Mouse (Mus musculus) forebrain, embryonic 14.5 days (tissue): ENCODE measurements at regions not wholly inside any gene's neighbourhood (a gene's known extent, or its start where the extent isn't known, plus 50 kb on each side); places are given as distances from the start of the nearest gene placed in this dataset.

Experiments used
- ATAC-seq: fragments of 200-750 bp; cut with Nextera tagmentation; 2 replicates; pipeline ENCODE4 v1.8.0; 2017; ENCODE audit warnings: mild to moderate bottlenecking, moderate library complexity
- DNase-seq: peaks from one replicate; pipeline ENCODE4 v3.0.0-alpha.2; 2015; ENCODE audit warnings: low spot score
- H3K27ac ChIP-seq: fragments of 300-500 bp; sonication (generic); 2 replicates; pipeline ENCODE4 v1.5.1; 2014; ENCODE audit warnings: low read depth, mild to moderate bottlenecking, control low read depth, low read length, moderate library complexity
- H3K27me3 ChIP-seq: fragments of 300-500 bp; sonication (generic); replicated peaks from 2 replicates; pipeline ENCODE4 v1.6.1; 2014; ENCODE audit warnings: low read length, control low read depth, mixed read lengths; ENCODE audit not compliant: control insufficient read depth, insufficient read depth
- H3K36me3 ChIP-seq: fragments of 300-500 bp; sonication (generic); 2 replicates; pipeline ENCODE4 v1.6.1; 2014; ENCODE audit warnings: low read length, control low read depth; ENCODE audit not compliant: control insufficient read depth, insufficient read depth
- H3K4me1 ChIP-seq: fragments of 300-500 bp; sonication (generic); 2 replicates; pipeline ENCODE4 v1.6.1; 2014; ENCODE audit warnings: antibody characterized with exemption, low read length, control low read depth; ENCODE audit not compliant: control insufficient read depth, insufficient read depth
- H3K4me2 ChIP-seq: fragments of 300-500 bp; sonication (generic); 2 replicates; pipeline ENCODE4 v1.6.1; 2014; ENCODE audit warnings: mild to moderate bottlenecking, control low read depth, low read length
- H3K4me3 ChIP-seq: fragments of 300-500 bp; sonication (generic); 2 replicates; pipeline ENCODE4 v1.5.1; 2014; ENCODE audit warnings: low read depth, low read length, control low read depth
- H3K9ac ChIP-seq: fragments of 300-500 bp; sonication (generic); 2 replicates; pipeline ENCODE4 v1.6.1; 2014; ENCODE audit warnings: mild to moderate bottlenecking, low read length, control low read depth, moderate library complexity
- H3K9me3 ChIP-seq: fragments of 300-500 bp; sonication (generic); replicated peaks from 2 replicates; pipeline ENCODE4 v1.6.1; 2016; ENCODE audit warnings: low read length, control low read depth, mixed read lengths; ENCODE audit not compliant: control insufficient read depth
- WGBS: fragments of 180-500 bp; shearing (Covaris S2); extraction: QIAGEN DNeasy Blood & Tissue Kit; methylation state at CpG from one replicate; pipeline ENCODE4 v1.1.7; 2014; 5-methylcytosine and 5-hydroxymethylcytosine counted together

GRCm38 (mm10) chr15:6934564-6934980 is 59.8 kb upstream of the Osmr start:
- H3K27ac ChIP-seq = no peak overlapping the region
- no peak overlapping the region for H3K4me3 ChIP-seq
- 81% methylated on average over 4 of the region's 4 CpGs for WGBS
- ATAC-seq (no peak), DNase-seq (no peak)
- H3K9me3 ChIP-seq = no peaks in the 10 kb centered on the region
- H3K27me3 ChIP-seq = no peaks in the 10 kb centered on the region
- H3K36me3 ChIP-seq = no peaks in the 10 kb centered on the region
- H3K4me2 ChIP-seq = no peak overlapping the region
- no peak overlapping the region for H3K9ac ChIP-seq
- H3K4me1 ChIP-seq = no peaks in the 10 kb centered on the region

- ATAC-seq (no peak), DNase-seq (no peak)
- H3K4me3 ChIP-seq = no peak overlapping the region
- no peaks in the 10 kb centered on the region for H3K9me3 ChIP-seq
- 87% methylated on average over 4 of the region's 4 CpGs for WGBS
- H3K4me1 ChIP-seq = no peaks in the 10 kb centered on the region
- no peak overlapping the region for H3K9ac ChIP-seq
- no peak overlapping the region for H3K4me2 ChIP-seq
- no peaks in the 10 kb centered on the region for H3K36me3 ChIP-seq
- no peaks in the 10 kb centered on the region for H3K27me3 ChIP-seq
- H3K27ac ChIP-seq = no peak overlapping the region
Measured at GRCm38 (mm10) chr15:6941491-6941890, 66.7 kb upstream of the Osmr start.

- no peak overlapping the region for H3K9ac ChIP-seq
- 54% methylated on average over 5 of the region's 5 CpGs for WGBS
- no peaks in the 10 kb centered on the region for H3K27me3 ChIP-seq
- no peaks in the 10 kb centered on the region for H3K36me3 ChIP-seq
- DNase-seq = no peak
- no peaks in the 10 kb centered on the region for H3K9me3 ChIP-seq
- H3K27ac ChIP-seq = no peak overlapping the region
- no peak for ATAC-seq
- H3K4me1 ChIP-seq = no peaks in the 10 kb centered on the region
- no peak overlapping the region for H3K4me2 ChIP-seq
- no peak overlapping the region for H3K4me3 ChIP-seq
Measured at GRCm38 (mm10) chr15:6949236-6949635, 74.5 kb upstream of the Osmr start.

- H3K4me1 ChIP-seq = no peaks in the 10 kb centered on the region
- WGBS = 75% methylated on average over 1 of the region's 1 CpGs
Measured at GRCm38 (mm10) chr15:6949686-6950085, 74.9 kb upstream of the Osmr start.

GRCm38 (mm10) chr15:6950503-6950902 is 75.7 kb upstream of the Osmr start:
- Histone ChIP-seq H3K36me3 (no peaks in the 10 kb centered on the region), H3K9ac (no peak overlapping the region), H3K9me3 (no peaks in the 10 kb centered on the region), H3K27me3 (no peaks in the 10 kb centered on the region), H3K4me2 (no peak overlapping the region), H3K27ac (no peak overlapping the region), H3K4me1 (no peaks in the 10 kb centered on the region), H3K4me3 (no peak overlapping the region)
- no peak for ATAC-seq
- no peak for DNase-seq
- 97% methylated on average over 8 of the region's 8 CpGs for WGBS

More at GRCm38 (mm10) chr15:6949686-6950085, 74.9 kb upstream of the Osmr start:
- Histone ChIP-seq H3K9ac (no peak overlapping the region), H3K4me3 (no peak overlapping the region), H3K27me3 (no peaks in the 10 kb centered on the region), H3K9me3 (no peaks in the 10 kb centered on the region), H3K4me2 (no peak overlapping the region), H3K27ac (no peak overlapping the region), H3K36me3 (no peaks in the 10 kb centered on the region)
- ATAC-seq = no peak
- no peak for DNase-seq

GRCm38 (mm10) chr15:6953556-6953955 is 78.8 kb upstream of the Osmr start:
- Histone ChIP-seq H3K4me2 (no peak overlapping the region), H3K27ac (no peak overlapping the region), H3K36me3 (no peaks in the 10 kb centered on the region), H3K9me3 (no peaks in the 10 kb centered on the region), H3K9ac (no peak overlapping the region), H3K27me3 (no peaks in the 10 kb centered on the region), H3K4me1 (no peaks in the 10 kb centered on the region), H3K4me3 (no peak overlapping the region)
- WGBS = 24% methylated on average over 7 of the region's 7 CpGs
- no peak for DNase-seq
- ATAC-seq = no peak

- 68% methylated on average over 9 of the region's 9 CpGs for WGBS
- Histone ChIP-seq H3K27me3 (no peaks in the 10 kb centered on the region), H3K4me1 (no peaks in the 10 kb centered on the region), H3K9me3 (no peaks in the 10 kb centered on the region), H3K27ac (no peak overlapping the region), H3K36me3 (no peaks in the 10 kb centered on the region), H3K4me2 (no peak overlapping the region), H3K9ac (no peak overlapping the region), H3K4me3 (no peak overlapping the region)
- DNase-seq = no peak
- no peak for ATAC-seq
Measured at GRCm38 (mm10) chr15:6953970-6954791, 79.4 kb upstream of the Osmr start.

- H3K36me3 ChIP-seq = no peaks in the 10 kb centered on the region
- H3K4me3 ChIP-seq = no peak overlapping the region
- no peaks in the 10 kb centered on the region for H3K27me3 ChIP-seq
- no peak overlapping the region for H3K4me2 ChIP-seq
- no peak overlapping the region for H3K27ac ChIP-seq
- H3K4me1 ChIP-seq = no peaks in the 10 kb centered on the region
- DNase-seq (no peak), ATAC-seq (no peak)
- H3K9me3 ChIP-seq = no peaks in the 10 kb centered on the region
- no peak overlapping the region for H3K9ac ChIP-seq
- WGBS = 78% methylated on average over 8 of the region's 8 CpGs
Measured at GRCm38 (mm10) chr15:6959911-6960310, 85.1 kb upstream of the Osmr start.
